Mouse (Mus musculus): ENCODE results near the gene Lrp3. TPM values are rescaled to one million over a fixed set of nuclear protein-coding genes. Genes with fewer than 3 reads are reported as not detected.
A peak's percentile ranks its signal among the peaks of the same experiment; 100 is the strongest.

Lrp3 gene
- total RNA-seq, 2 experiments from 2014 or later = 7.8 to 9.2 TPM

- intact Hi-C loops (cut with DNase I) = no loop called here
- no peak for DNase-seq
Observed at GRCm38 (mm10) chr7:35197022-35197421, 18.3 kb downstream of the Lrp3 start.

- no peak for DNase-seq
- intact Hi-C loops (cut with DNase I) = no loop called here
Observed at GRCm38 (mm10) chr7:35191276-35191675, 24.0 kb downstream of the Lrp3 start.

- intact Hi-C loops (cut with DNase I) = loop anchor here (5.0 kb wide), 1 partner anchor 73 kb away; no protein-coding TSS in a partner anchor
Observed at GRCm38 (mm10) chr7:35189699-35190098, 25.6 kb downstream of the Lrp3 start.

GRCm38 (mm10) chr7:35185889-35186569 is 29.3 kb downstream of the Lrp3 start, which contains the start of gene Slc7a10:
Gene Slc7a10, plus strand, starts transcription at chr7:35186385.
- intact Hi-C loops (cut with DNase I) = loop anchor here (5.0 kb wide), 1 partner anchor 76 kb away; no protein-coding TSS in a partner anchor

More at GRCm38 (mm10) chr7:35189699-35190098, 25.6 kb downstream of the Lrp3 start:
- no peak for DNase-seq

DNA sequence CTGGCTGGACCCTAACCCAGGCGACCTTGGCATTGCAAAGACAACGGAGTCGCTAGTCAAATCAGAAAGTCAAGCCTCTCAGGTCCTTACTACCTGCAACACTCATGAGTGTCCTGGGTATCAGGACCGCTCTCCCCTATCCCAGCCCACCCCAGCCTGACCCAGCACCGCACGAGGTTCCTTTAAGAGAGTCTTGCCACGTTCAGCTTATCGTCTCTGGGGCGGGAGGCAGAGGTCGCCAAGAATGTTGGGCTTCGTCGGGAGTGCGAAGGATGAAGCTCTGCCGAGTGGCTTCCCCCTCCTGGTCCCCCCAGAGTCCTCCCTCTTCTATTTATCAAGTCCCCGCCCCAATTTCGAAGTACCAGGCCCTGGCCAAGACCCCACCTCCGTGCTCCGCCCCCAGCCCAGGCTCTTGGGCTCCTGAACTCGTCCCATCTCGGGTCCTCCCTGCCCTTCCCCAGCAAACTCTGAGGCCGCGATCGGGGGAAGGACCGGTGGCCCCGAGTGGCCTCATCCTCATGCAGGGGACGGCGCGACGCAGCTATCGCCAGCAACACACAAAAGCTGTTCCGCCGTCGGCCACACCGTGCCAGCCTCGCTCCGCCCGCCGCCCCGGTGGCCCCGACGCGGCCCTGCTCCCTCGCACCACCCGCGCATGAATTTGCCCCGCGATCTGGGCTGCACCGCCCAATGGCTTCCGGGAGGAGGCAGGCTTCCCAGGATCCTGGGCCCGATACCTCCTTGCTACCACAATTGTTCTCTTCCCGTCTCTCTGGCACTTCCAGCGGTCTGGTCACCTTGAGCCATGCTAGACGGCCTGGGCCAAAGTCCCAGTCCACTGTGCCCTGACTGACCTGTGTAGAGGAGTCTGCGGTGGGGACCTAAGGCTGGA is 30.2 kb downstream of the Lrp3 start:
- intact Hi-C loops (cut with DNase I) = loop anchor here (5.0 kb wide), 1 partner anchor 77 kb away; no protein-coding TSS in a partner anchor
- DNase-seq = no peak

More at GRCm38 (mm10) chr7:35185889-35186569, 29.3 kb downstream of the Lrp3 start, which contains the start of gene Slc7a10:
- DNase-seq = no peak

DNA sequence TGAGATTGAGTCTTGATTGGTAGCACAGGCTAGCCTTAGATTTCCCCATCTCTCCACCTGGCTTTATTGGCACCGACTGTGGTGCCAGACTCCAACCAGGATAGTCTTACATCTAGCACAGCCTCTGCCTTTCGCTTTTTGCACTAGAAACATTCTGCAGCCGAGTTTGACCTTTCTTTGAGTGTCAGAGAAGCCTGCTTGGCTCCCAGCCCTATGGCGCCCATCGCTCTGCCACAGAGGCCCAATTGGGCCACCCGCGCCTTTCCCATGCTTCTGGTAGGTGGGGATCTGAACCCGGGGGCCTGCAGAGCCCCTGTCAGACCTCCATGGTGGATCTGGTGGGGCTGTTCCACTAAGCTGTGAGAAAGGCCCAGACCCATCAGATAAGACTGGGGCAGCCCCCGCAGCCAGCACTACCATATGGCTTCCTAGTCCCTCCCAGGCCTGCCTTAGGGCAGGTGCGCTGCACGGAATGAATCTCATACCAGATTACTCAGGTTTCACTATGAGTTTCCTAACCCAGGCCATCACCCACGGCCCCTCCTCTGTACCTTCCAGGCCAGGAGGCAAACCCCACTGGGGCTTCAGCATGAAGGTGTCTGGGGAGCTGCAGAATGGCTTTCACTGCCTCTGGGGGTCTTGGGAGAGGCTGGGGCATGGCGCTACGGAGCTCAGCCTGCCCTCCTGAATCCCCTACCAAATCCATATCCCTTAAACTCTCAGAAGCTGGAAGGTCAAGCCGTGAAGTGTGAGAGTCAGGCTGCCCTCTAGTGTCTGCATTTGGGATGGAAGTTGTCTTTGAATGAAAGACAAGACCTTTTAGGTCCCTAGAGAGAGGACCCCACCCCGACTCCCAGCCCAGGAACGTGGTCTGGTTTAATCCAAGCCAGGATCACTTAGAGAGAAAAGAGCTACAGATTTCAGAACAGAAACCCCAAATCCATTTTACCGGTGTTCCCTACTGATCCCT is 38.6 kb downstream of the Lrp3 start:
- DNase-seq = no peak
- intact Hi-C loops (cut with DNase I) = loop anchor here (10.0 kb wide), 1 partner anchor 262 kb away; the partner anchor contains the start of gene Pepd

DNA sequence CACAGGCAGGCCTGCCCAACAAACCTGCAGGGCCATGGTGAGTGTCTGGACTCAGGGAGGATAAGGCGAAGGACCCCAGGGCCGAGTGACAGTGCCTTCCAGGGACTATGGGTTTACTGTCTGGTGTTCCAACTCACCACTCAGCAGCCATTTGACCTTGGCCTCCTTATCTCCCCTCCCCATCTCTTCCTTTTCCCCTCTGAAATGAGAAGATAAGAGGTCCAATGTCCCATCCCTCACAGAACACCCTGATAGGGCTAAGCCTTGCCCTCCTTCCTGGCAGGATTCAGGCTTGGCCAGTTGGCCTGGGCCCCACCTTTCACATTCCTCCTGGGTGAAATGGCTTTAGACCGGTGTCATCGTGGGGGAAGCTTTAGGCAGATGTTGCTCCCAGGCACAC is 39.8 kb downstream of the Lrp3 start:
- intact Hi-C loops (cut with DNase I) = loop anchor here (10.0 kb wide), 1 partner anchor 261 kb away; the partner anchor contains the start of gene Pepd
- no peak for DNase-seq

GRCm38 (mm10) chr7:35172519-35172918 is 42.8 kb downstream of the Lrp3 start:
- DNase-seq = no peak
- intact Hi-C loops (cut with DNase I) = loop anchor here (1.0 to 10.0 kb wide), 3 partner anchors 147 to 500 kb away; partner anchors contain the start of gene Pepd

GRCm38 (mm10) chr7:35171867-35172382 is 43.4 kb downstream of the Lrp3 start:
- DNase-seq = peak; percentile 40 to 77
- intact Hi-C loops (cut with DNase I) = loop anchor here (1.0 to 10.0 kb wide), 3 partner anchors 147 to 500 kb away; partner anchors contain the start of gene Pepd

- peak; percentile 83 to 91 for DNase-seq
- intact Hi-C loops (cut with DNase I) = loop anchor here (1.0 to 10.0 kb wide), 2 partner anchors 50 to 765 kb away; partner anchors contain the start of gene Cebpa
Observed at GRCm38 (mm10) chr7:35169341-35169740, 46.0 kb downstream of the Lrp3 start.

GRCm38 (mm10) chr7:35167925-35168324 is 47.4 kb downstream of the Lrp3 start:
- no peak for DNase-seq
- intact Hi-C loops (cut with DNase I) = loop anchor here (10.0 kb wide), 1 partner anchor 763 kb away; no protein-coding TSS in a partner anchor

DNA sequence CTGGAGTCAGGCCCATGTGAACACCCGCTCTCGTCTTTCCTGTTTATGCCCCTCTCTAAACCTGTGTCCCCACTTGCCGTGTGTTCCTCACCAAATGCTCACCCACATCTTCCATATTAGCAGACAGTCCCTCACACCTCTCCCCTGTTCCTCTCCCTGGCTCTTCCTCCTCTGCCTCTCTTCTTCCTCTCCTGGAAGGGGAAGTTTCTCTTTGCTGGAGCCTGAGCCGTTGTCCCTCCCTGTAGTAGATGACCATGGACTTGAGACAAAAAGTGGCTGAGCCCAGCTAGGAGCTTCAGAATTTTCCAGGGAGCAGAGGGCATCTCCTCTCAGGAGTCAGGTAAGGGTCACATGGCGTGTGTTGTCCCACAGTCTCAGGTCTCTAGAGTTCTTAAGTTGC is 48.3 kb downstream of the Lrp3 start:
- no peak for DNase-seq
- intact Hi-C loops (cut with DNase I) = loop anchor here (10.0 kb wide), 1 partner anchor 762 kb away; no protein-coding TSS in a partner anchor

GRCm38 (mm10) chr7:35164131-35164530 is 51.2 kb downstream of the Lrp3 start:
- intact Hi-C loops (cut with DNase I) = loop anchor here (10.0 kb wide), 1 partner anchor 759 kb away; no protein-coding TSS in a partner anchor

GRCm38 (mm10) chr7:35163600-35163999 is 51.7 kb downstream of the Lrp3 start:
- DNase-seq = peak in 1 of 2 experiments; percentile 10
- intact Hi-C loops (cut with DNase I) = loop anchor here (10.0 kb wide), 1 partner anchor 759 kb away; no protein-coding TSS in a partner anchor

More at GRCm38 (mm10) chr7:35164131-35164530, 51.2 kb downstream of the Lrp3 start:
- DNase-seq = no peak

- intact Hi-C loops (cut with DNase I) = loop anchor here (10.0 kb wide), 1 partner anchor 758 kb away; no protein-coding TSS in a partner anchor
- no peak for DNase-seq
Observed at GRCm38 (mm10) chr7:35162443-35162842, 52.9 kb downstream of the Lrp3 start.

DNA sequence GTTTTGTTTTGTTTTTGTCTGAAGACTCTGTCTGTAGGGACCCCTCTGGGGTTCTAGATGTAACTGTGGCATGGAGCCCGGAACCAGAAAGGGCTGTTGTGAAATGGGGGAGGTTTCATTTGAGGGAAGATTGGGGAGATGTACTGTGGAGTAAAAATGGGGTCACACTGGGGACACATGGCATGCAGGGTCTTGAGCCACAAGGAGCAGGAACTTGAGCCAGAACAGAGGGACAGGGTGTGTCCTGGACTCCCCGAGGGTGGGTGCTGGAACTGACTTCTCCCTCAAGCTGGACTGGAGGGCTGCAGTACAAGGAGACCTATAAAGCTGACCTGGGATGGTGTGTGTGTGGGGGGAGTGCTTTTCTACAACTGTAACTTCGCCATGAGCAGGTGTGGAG is 57.8 kb downstream of the Lrp3 start:
- DNase-seq = no peak
- intact Hi-C loops (cut with DNase I) = no loop called here

GRCm38 (mm10) chr7:35156561-35157477 is 58.5 kb downstream of the Lrp3 start:
- intact Hi-C loops (cut with DNase I) = no loop called here

GRCm38 (mm10) chr7:35154449-35154848 is 60.8 kb downstream of the Lrp3 start:
- DNase-seq = no peak
- intact Hi-C loops (cut with DNase I) = no loop called here

More at GRCm38 (mm10) chr7:35156561-35157477, 58.5 kb downstream of the Lrp3 start:
- DNase-seq = no peak
